Mouse (Mus musculus) myocyte (in vitro differentiated cells): ENCODE measurements at regions not wholly inside any gene's neighbourhood (a gene's known extent, or its start where the extent isn't known, plus 50 kb on each side); places are given as distances from the start of the nearest gene placed in this dataset.

Experiments
- H3K27me3 ChIP-seq: one replicate; pipeline ENCODE4 v1.6.1; 2011; ENCODE audit not compliant: control insufficient read depth, insufficient read depth, insufficient read length
- H3K36me3 ChIP-seq: one replicate; pipeline ENCODE4 v1.6.1; 2011; ENCODE audit not compliant: control insufficient read depth, insufficient read depth
- H3K4me2 ChIP-seq: one replicate; pipeline ENCODE4 v1.6.1; 2011; ENCODE audit warnings: low read depth, control low read depth
- H3K4me3 ChIP-seq: one replicate; pipeline ENCODE4 v1.5.1; 2011; ENCODE audit warnings: mild to moderate bottlenecking, control low read depth, moderate library complexity
- H3K79me2 ChIP-seq: one replicate; pipeline ENCODE4 v1.6.1; 2011; ENCODE audit not compliant: control insufficient read depth, insufficient read depth
- H3ac ChIP-seq: one replicate; pipeline ENCODE4 v1.6.1; 2011; ENCODE audit not compliant: control insufficient read depth, insufficient read length
- CEBPB ChIP-seq: IDR thresholded peaks from 2 replicates; pipeline ENCODE4 v1.6.1; 2011; ENCODE audit warnings: mild to moderate bottlenecking, moderate library complexity; ENCODE audit not compliant: poor library complexity, insufficient read depth, severe bottlenecking
- E2F4 ChIP-seq: IDR thresholded peaks from one replicate; pipeline ENCODE4 v1.6.1; 2011; ENCODE audit warnings: mild to moderate bottlenecking, control low read depth, moderate library complexity; ENCODE audit not compliant: insufficient read depth
- MAX ChIP-seq: IDR thresholded peaks from one replicate; pipeline ENCODE4 v1.6.1; 2011; ENCODE audit warnings: low read depth, mild to moderate bottlenecking, control low read depth
- MYOD1 ChIP-seq, 3 experiments: IDR thresholded peaks; one replicate each; pipeline ENCODE4 v1.6.1; 2011; ENCODE audit warnings: control low read depth in 2 of 3, low read depth in 2 of 3, mild to moderate bottlenecking in 2 of 3, moderate library complexity in 1 of 3; ENCODE audit not compliant: insufficient read length in 2 of 3, control insufficient read depth in 1 of 3
- POLR2A ChIP-seq: IDR thresholded peaks from one replicate; pipeline ENCODE4 v1.6.1; 2011; ENCODE audit warnings: low read depth, mild to moderate bottlenecking, control low read depth, moderate library complexity; ENCODE audit not compliant: insufficient read length
- POLR2AphosphoS2 ChIP-seq: IDR thresholded peaks from one replicate; pipeline ENCODE4 v1.6.1; 2011; ENCODE audit warnings: low read depth, control low read depth; ENCODE audit not compliant: insufficient read length
- REST ChIP-seq: IDR thresholded peaks from one replicate; pipeline ENCODE4 v1.6.1; 2011; ENCODE audit warnings: mild to moderate bottlenecking, control low read depth, moderate library complexity; ENCODE audit not compliant: insufficient read depth, insufficient read length
- SRF ChIP-seq: IDR thresholded peaks from one replicate; pipeline ENCODE4 v1.6.1; 2011; ENCODE audit warnings: low read depth; ENCODE audit not compliant: control insufficient read depth, insufficient read length
- TCF12 ChIP-seq: IDR thresholded peaks from one replicate; pipeline ENCODE4 v1.6.1; 2011; ENCODE audit warnings: mild to moderate bottlenecking, control low read depth; ENCODE audit not compliant: poor library complexity, insufficient read depth, severe bottlenecking
- TCF3 ChIP-seq: IDR thresholded peaks from one replicate; pipeline ENCODE4 v1.6.1; 2011; ENCODE audit warnings: low read depth, control low read depth; ENCODE audit not compliant: insufficient read length
- USF1 ChIP-seq: IDR thresholded peaks from one replicate; pipeline ENCODE4 v1.6.1; 2011; ENCODE audit warnings: low read depth, mild to moderate bottlenecking, control low read depth, moderate library complexity

GRCm38 (mm10) chr17:79152823-79153222, 101.1 kb downstream of the Qpct start:
- no peaks in the 10 kb centered on the region for H3K79me2 ChIP-seq

GRCm38 (mm10) chr17:79147883-79148282, 96.2 kb downstream of the Qpct start:
- Histone ChIP-seq H3K79me2 (no peaks in the 10 kb centered on the region), H3ac (no peak overlapping the region), H3K36me3 (no peaks in the 10 kb centered on the region), H3K4me2 (no peak overlapping the region), H3K4me3 (no peak overlapping the region), H3K27me3 (no peaks in the 10 kb centered on the region)
- TF ChIP-seq MAX (no peak), MYOD1 (IDR thresholded peaks at IDR 0.05; ENCODE audit: control insufficient read depth in 1 of 3, insufficient read length in 2 of 3, low read depth in 2 of 3) (no peak), REST (no peak), CEBPB (no peak), SRF (no peak)

More at GRCm38 (mm10) chr17:79152823-79153222, 101.1 kb downstream of the Qpct start:
- Histone ChIP-seq H3ac (no peak overlapping the region), H3K4me3 (no peak overlapping the region), H3K4me2 (no peak overlapping the region), H3K27me3 (no peaks in the 10 kb centered on the region), H3K36me3 (no peaks in the 10 kb centered on the region)
- TF ChIP-seq E2F4: no peak

- Histone ChIP-seq H3K36me3 (no peaks in the 10 kb centered on the region), H3K4me2 (no peak overlapping the region), H3K27me3 (no peaks in the 10 kb centered on the region), H3K79me2 (no peaks in the 10 kb centered on the region), H3ac (no peak overlapping the region), H3K4me3 (no peak overlapping the region)
- TF ChIP-seq POLR2AphosphoS2: no peak
Measured at GRCm38 (mm10) chr17:79144913-79145625, 93.4 kb downstream of the Qpct start.

GRCm38 (mm10) chr17:79143031-79143430, 91.3 kb downstream of the Qpct start:
- H3K4me3 ChIP-seq: no peak overlapping the region
- H3K4me2 ChIP-seq: no peak overlapping the region
- no peak overlapping the region for H3ac ChIP-seq
- H3K79me2 ChIP-seq: no peaks in the 10 kb centered on the region
- TF ChIP-seq TCF3 (no peak), POLR2AphosphoS2 (no peak), CEBPB (no peak), MAX (no peak), TCF12 (no peak), USF1 (no peak), POLR2A (no peak)
- no peaks in the 10 kb centered on the region for H3K36me3 ChIP-seq
- H3K27me3 ChIP-seq: no peaks in the 10 kb centered on the region
